Mouse (Mus musculus) embryonic stem cell, embryonic (primary cell): Measurements from ENCODE around the gene Vmn2r30.
"Not testable (repeated sequence)": the region's sequence is repeated elsewhere in the genome, so short reads cannot be mapped to it uniquely, and the experiment has no call there.

Experiments
- CTCF ChIA-PET, 4 experiments: fragments of 300-600 bp in 2 of 4; fragments of 350-600 bp in 2 of 4; sonication (Branson Sonifier 250); formaldehyde crosslinking; loops; one replicate each; lab custom pipeline; 2022; ENCODE audit warnings: inconsistent platforms in 2 of 4; lab: Charles Lee
- POLR2A ChIA-PET, 4 experiments: fragments of 300-600 bp in 2 of 4; fragments of 350-600 bp in 2 of 4; sonication (Branson Sonifier 250); formaldehyde crosslinking; loops; one replicate each; lab custom pipeline; 2022; ENCODE audit warnings: antibody characterized with exemption in 4 of 4, inconsistent platforms in 1 of 4; lab: Charles Lee

Gene Vmn2r30

GRCm38 (mm10) chr7:7337509-7337908 lies at the start of gene Vmn2r30:
Gene Vmn2r30, minus strand, starts transcription at chr7:7337609.
- CTCF ChIA-PET, POLR2A ChIA-PET: not testable (repeated sequence)

DNA sequence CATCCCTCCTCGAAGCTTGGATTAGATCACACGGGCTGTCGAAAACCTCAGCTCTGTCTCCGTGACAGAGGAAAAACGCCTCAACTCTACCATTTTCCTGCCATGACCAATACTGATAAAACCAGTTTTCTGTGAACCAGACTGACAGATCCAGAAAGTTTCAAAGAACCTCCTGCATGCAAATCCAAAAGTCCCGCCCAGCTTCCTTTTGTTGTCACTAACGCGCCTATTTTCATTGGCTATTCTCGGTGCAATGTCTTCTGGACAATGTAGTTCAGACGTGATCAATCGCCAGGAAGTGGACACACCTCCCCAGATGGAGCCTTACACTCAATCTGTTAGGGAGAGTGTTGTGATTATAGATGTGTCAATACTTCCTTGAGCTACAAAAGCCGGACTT lies 37.0 kb upstream of the Vmn2r30 start, which contains the start of gene Gm45783:
Gm45783 (minus strand) TSS at position 143 of the 400 bp plus-strand sequence.
- CTCF ChIA-PET: not testable (repeated sequence)

DNA sequence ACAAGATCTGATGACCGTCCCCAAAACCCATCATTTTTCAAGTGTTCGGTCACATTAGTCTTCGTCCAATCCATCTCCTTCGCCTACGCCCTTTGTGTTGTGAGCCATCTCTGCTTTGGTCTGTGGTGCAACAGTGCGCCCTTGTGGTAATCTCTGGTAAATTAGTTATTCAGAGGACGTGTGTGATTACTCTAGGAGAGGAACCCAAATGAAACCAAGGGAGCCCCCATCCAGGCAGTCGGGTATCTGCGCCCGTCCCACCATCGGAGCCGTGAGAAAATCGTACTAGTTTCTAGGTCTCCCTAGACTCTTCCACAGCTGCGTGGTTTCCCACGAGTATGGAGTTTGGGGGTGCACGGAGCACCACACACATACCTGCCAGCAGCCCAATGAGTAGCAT lies 41.8 kb downstream of the Vmn2r30 start:
- ChIA-PET POLR2A (no interaction called here), CTCF (no interaction called here)

More for the DNA sequence above, 37.0 kb upstream of the Vmn2r30 start, which contains the start of gene Gm45783:
- POLR2A ChIA-PET: interaction anchor here in 1 of 4 experiments (0.6 kb wide), 1 partner anchor 391 kb away, joined by 9 read pairs; no protein-coding TSS in a partner anchor

DNA sequence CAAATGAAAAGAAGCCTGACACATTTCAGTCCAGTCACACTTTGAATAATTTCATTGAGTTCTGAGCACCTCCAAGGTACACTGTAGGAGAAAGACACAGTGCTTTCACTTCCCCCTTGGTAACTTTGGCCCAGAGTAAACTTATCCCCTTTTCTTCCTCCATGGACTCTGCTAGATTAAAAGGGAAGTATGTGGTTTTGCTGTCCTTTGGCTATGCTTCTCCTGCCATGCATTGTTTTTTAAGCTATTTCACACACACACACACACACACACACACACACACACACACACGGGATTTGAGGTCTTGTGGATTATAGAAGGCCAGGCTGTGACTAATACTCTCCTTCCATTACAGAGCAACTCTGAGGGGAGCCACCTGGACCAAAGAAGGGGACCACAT lies 56.0 kb downstream of the Vmn2r30 start:
- POLR2A ChIA-PET: no interaction called here
- CTCF ChIA-PET: no interaction called here

DNA sequence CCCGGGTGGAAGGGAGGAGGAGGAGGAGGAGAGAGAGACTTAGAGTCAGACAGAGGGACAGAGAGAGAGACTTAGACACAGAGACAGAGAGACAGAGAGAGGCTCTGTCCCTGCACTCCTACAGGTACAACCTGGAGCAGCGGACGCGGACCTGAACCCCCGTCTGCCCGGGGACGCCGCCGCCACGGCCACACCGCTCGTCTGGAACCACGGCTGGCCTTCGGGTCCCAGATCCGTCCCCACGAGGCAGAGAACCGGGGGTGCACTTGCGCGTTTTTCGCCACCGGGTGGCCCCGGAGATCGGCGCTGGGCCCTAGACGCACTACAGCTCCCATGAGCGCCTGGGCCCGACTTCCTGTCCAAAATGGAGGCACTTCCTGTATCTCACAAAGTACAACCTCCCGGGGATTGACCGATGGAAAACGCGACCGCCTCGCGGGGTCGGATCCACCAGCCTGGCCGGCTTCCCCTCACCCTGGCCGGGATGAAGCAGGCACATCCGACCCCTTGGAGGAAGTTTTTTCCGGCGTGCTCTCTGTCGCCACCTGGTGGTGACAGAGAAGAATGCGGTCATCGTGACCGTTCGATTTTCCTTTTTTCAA lies 59.3 kb downstream of the Vmn2r30 start, which contains the start of gene Gm45844:
Gm45844 (minus strand) TSS at position 324 of the 602 bp plus-strand sequence.
- POLR2A ChIA-PET: not testable (repeated sequence)

GRCm38 (mm10) chr7:7277556-7277955 lies 59.9 kb downstream of the Vmn2r30 start:
- POLR2A ChIA-PET, CTCF ChIA-PET: not testable (repeated sequence)

More for the DNA sequence above, 59.3 kb downstream of the Vmn2r30 start, which contains the start of gene Gm45844:
- CTCF ChIA-PET: not testable (repeated sequence)
